Mouse (Mus musculus): ENCODE results near the gene Tcam1.
A peak's percentile ranks its signal among the peaks of the same experiment; 100 is the strongest.

DNA sequence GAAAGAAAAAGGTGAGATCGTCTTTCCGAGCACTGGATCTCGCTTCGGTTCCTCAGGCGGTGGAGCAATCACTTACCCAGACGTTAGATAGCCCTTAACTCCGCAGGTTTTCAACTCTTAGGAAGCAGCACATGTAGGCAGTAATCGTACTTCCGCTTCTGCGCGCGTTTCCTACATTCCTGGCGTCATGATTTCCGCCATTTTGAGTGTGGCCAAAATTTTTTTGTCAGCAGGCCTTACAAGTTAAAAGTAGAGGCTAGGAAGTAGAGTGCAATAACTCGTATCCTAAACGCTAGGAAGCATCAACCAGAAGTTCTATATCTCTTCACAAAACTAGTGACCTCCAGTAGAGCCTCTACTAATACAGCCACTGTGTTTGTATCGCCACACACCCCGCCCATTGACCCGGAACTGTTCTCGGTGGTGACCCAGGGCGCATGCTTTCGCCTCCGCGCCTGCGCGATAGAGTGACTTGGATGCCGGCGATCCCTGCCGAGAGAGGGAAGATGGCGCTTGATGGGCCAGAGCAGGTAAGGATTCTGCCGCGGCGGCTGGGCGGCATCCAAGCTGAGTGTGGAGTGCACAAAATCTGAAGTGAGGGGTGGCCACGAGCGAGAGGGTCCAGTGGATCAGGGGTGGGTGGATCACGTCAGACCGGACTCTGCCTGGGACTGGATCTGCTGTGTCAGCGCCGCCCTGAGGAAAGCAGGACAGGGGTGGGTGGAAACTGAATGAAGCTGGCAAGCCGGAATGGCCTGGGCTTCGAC lies 20.6 kb upstream of the Tcam1 start, which contains the start of the genes Ftsj3 and Psmc5:
- peak; percentile 82 for TF ChIP-seq CHD2 (IDR thresholded peaks at IDR 0.05; ENCODE audit: low read depth, low read length)
- TF ChIP-seq HCFC1 (IDR thresholded peaks at IDR 0.05; ENCODE audit: borderline replicate concordance, insufficient read depth, low read length): peak; percentile 90

Measured in ES-E14 (cell line).